Comparison of ENCODE assay signal across 1 mouse cellular context in the genomic region with DNA sequence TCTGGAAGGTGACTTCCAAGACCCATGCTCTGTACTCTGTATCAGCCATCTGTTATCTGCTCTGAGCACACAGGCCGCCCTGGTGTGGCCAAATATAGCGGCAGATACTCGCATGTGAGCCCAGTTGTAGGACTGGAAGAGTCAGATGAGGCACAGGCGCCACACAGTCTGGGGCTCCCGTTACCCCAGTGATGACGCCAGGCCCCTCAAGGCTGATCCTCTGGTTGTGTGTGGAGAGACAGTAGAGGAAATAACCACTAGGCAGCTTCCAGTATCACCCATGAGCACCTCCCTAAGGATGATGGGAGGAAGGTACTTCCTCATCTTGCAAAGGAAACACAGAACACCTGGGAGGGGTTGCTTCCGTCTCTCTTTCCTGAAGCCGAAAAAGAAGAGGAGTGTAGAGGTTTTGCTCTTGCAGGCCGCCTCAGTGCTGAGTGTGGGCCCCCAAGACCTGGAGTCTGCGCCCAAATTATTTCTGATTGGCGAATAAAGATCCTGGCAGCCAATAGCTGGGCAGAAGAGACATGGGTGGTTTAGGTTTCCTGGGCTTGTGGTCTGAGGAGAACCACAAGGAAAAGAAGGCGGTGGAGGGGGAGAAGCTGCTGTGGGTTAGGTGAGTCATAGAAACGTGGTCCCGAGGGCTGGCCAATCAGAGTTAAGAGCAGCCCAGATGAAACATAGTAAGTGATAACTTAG.
TF ChIP-seq lines count a peak whose summit lies in the region.

No protein-coding gene starts in this region.

TF ChIP-seq in CH12.LX, 34 proteins besides CTCF, POLR2A, EP300 and RAD21:
- TF ChIP-seq BHLHE40 (IDR thresholded peaks at IDR 0.05; ENCODE audit: low read depth, low read length) (peak; percentile 55; the same call in 1 of the 2 replicates), HCFC1 (IDR thresholded peaks at IDR 0.05; ENCODE audit: low read depth, low read length) (peak; percentile 37; the same call in 1 of the 2 replicates), ELF1 (IDR thresholded peaks at IDR 0.05; ENCODE audit: low read depth, low read length) (peak; percentile 50), NRF1 (IDR thresholded peaks at IDR 0.05; ENCODE audit: low read depth, low read length) (no peak), MYC (IDR thresholded peaks at IDR 0.05; ENCODE audit: low read depth, low read length) (no peak), USF1 (IDR thresholded peaks at IDR 0.05; ENCODE audit: low read depth, low read length) (no peak), USF2 (conservative IDR thresholded peaks at IDR 0.05; ENCODE audit: low read depth, low read length) (no peak), MEF2A (IDR thresholded peaks at IDR 0.05; ENCODE audit: borderline replicate concordance, low read depth, low read length) (no peak), ZMIZ1 (IDR thresholded peaks at IDR 0.05; ENCODE audit: low read depth, low read length) (no peak), POLR2AphosphoS2 (IDR thresholded peaks at IDR 0.05; ENCODE audit: low read depth, low read length) (no peak)
